Mouse (Mus musculus): ENCODE data around the gene Rnf182. TPM values are rescaled to one million over a fixed set of nuclear protein-coding genes. Genes with fewer than 3 reads are reported as not detected.
A peak's percentile ranks its signal among the peaks of the same experiment; 100 is the strongest.

The Rnf182 gene
- 11.6 and 12.0 TPM in 2 replicates for polyA plus RNA-seq (2016; fragmentation: Nextera tagmentation; extraction: Ambion mirVana)

- peak within 1 kb of the TSS; percentile 80 for H3K4me2 ChIP-seq (replicated peaks)
- no peaks in the 10 kb centered on the region for H3K27me3 ChIP-seq
- peaks cover 30% of the 10 kb centered on the region for H3K4me1 ChIP-seq
- no peaks in the 10 kb centered on the region for H3K36me3 ChIP-seq
- H3K9ac ChIP-seq, result peak within 1 kb of the TSS; percentile 79
- H3K4me3 ChIP-seq, result peak within 1 kb of the TSS; percentile 68
- peak; percentile 87 for ATAC-seq (ENCODE audit: insufficient number of reproducible peaks, insufficient read depth, low FRiP score, low TSS enrichment)
- no peaks in the 10 kb centered on the region for H3K9me3 ChIP-seq
- peak within 1 kb of the TSS; percentile 43 for H3K27ac ChIP-seq
- WGBS, result under 1% methylated on average over 52 of the region's 58 CpGs
These were observed at the start of gene Rnf182 for GRCm38 (mm10) chr13:43615577-43616254. Gene Rnf182, plus strand, starts transcription at chr13:43615710.

- no peaks in the 10 kb centered on the region for H3K27me3 ChIP-seq
- H3K4me3 ChIP-seq, result no peak overlapping the region
- H3K36me3 ChIP-seq, result no peaks in the 10 kb centered on the region
- WGBS, result 90% methylated on average over 8 of the region's 8 CpGs
- no peak for ATAC-seq (ENCODE audit: insufficient number of reproducible peaks, insufficient read depth, low FRiP score, low TSS enrichment)
- no peak overlapping the region for H3K27ac ChIP-seq
- H3K4me2 ChIP-seq (replicated peaks), result no peak overlapping the region
- H3K9ac ChIP-seq, result no peak overlapping the region
- H3K9me3 ChIP-seq, result no peaks in the 10 kb centered on the region
- H3K4me1 ChIP-seq, result peaks cover 5% of the 10 kb centered on the region; the same call in 1 of the 2 replicates
These were observed 49.3 kb upstream of the Rnf182 start for GRCm38 (mm10) chr13:43566184-43566583.

GRCm38 (mm10) chr13:43567141-43567891, 48.2 kb upstream of the Rnf182 start:
- Histone ChIP-seq H3K36me3 (no peaks in the 10 kb centered on the region), H3K4me2 (replicated peaks) (no peak overlapping the region), H3K9ac (no peak overlapping the region), H3K27ac (0 out of 2 replicates have a peak overlapping the region, but pooled peaks have one; percentile 50), H3K27me3 (no peaks in the 10 kb centered on the region), H3K4me3 (no peak overlapping the region), H3K4me1 (0 out of 2 replicates have a peak, but pooled peaks cover 4% of the 10 kb centered on the region), H3K9me3 (no peaks in the 10 kb centered on the region)
- 69% methylated on average over 22 of the region's 25 CpGs for WGBS
- ATAC-seq (ENCODE audit: insufficient number of reproducible peaks, insufficient read depth, low FRiP score, low TSS enrichment), result no peak

GRCm38 (mm10) chr13:43573979-43574378, 41.5 kb upstream of the Rnf182 start:
- WGBS, result 72% methylated on average over 2 of the region's 2 CpGs
- no peak for ATAC-seq (ENCODE audit: insufficient number of reproducible peaks, insufficient read depth, low FRiP score, low TSS enrichment)

GRCm38 (mm10) chr13:43575431-43575830, 40.1 kb upstream of the Rnf182 start:
- H3K27me3 ChIP-seq, result no peaks in the 10 kb centered on the region
- no peaks in the 10 kb centered on the region for H3K36me3 ChIP-seq
- no peaks in the 10 kb centered on the region for H3K9me3 ChIP-seq
- H3K9ac ChIP-seq, result no peak overlapping the region
- H3K4me3 ChIP-seq, result no peak overlapping the region
- H3K4me1 ChIP-seq, result no peaks in the 10 kb centered on the region
- no peak overlapping the region for H3K4me2 ChIP-seq (replicated peaks)
- ATAC-seq (ENCODE audit: insufficient number of reproducible peaks, insufficient read depth, low FRiP score, low TSS enrichment), result no peak
- H3K27ac ChIP-seq, result no peak overlapping the region
- 91% methylated on average over 5 of the region's 5 CpGs for WGBS

More at GRCm38 (mm10) chr13:43573979-43574378, 41.5 kb upstream of the Rnf182 start:
- Histone ChIP-seq H3K27ac (no peak overlapping the region), H3K4me3 (no peak overlapping the region), H3K9me3 (no peaks in the 10 kb centered on the region), H3K9ac (no peak overlapping the region), H3K4me2 (replicated peaks) (no peak overlapping the region), H3K36me3 (no peaks in the 10 kb centered on the region), H3K27me3 (no peaks in the 10 kb centered on the region), H3K4me1 (no peaks in the 10 kb centered on the region)

GRCm38 (mm10) chr13:43577254-43577653, 38.3 kb upstream of the Rnf182 start:
- H3K4me1 ChIP-seq, result no peaks in the 10 kb centered on the region
- ATAC-seq (ENCODE audit: insufficient number of reproducible peaks, insufficient read depth, low FRiP score, low TSS enrichment), result no peak
- no peaks in the 10 kb centered on the region for H3K27me3 ChIP-seq
- no peaks in the 10 kb centered on the region for H3K36me3 ChIP-seq
- no peak overlapping the region for H3K4me3 ChIP-seq
- H3K27ac ChIP-seq, result no peak overlapping the region
- no peak overlapping the region for H3K4me2 ChIP-seq (replicated peaks)
- WGBS, result 63% methylated on average over 5 of the region's 5 CpGs
- no peak overlapping the region for H3K9ac ChIP-seq
- no peaks in the 10 kb centered on the region for H3K9me3 ChIP-seq

GRCm38 (mm10) chr13:43577766-43578165, 37.7 kb upstream of the Rnf182 start:
- Histone ChIP-seq H3K27ac (no peak overlapping the region), H3K27me3 (no peaks in the 10 kb centered on the region), H3K9me3 (no peaks in the 10 kb centered on the region), H3K4me1 (peaks cover under 1% of the 10 kb centered on the region; the same call in 1 of the 2 replicates), H3K4me3 (no peak overlapping the region), H3K36me3 (no peaks in the 10 kb centered on the region), H3K9ac (no peak overlapping the region), H3K4me2 (replicated peaks) (no peak overlapping the region)
- ATAC-seq (ENCODE audit: insufficient number of reproducible peaks, insufficient read depth, low FRiP score, low TSS enrichment), result no peak
- WGBS, result 90% methylated on average over 12 of the region's 12 CpGs

GRCm38 (mm10) chr13:43579740-43580139, 35.8 kb upstream of the Rnf182 start:
- Histone ChIP-seq H3K4me2 (replicated peaks) (no peak overlapping the region), H3K4me1 (peaks cover 5% of the 10 kb centered on the region; the same call in 1 of the 2 replicates), H3K36me3 (no peaks in the 10 kb centered on the region), H3K4me3 (no peak overlapping the region), H3K9me3 (no peaks in the 10 kb centered on the region), H3K27me3 (no peaks in the 10 kb centered on the region), H3K9ac (no peak overlapping the region), H3K27ac (no peak overlapping the region)
- WGBS, result 20% methylated on average over 18 of the region's 18 CpGs
- ATAC-seq (ENCODE audit: insufficient number of reproducible peaks, insufficient read depth, low FRiP score, low TSS enrichment), result no peak

- ATAC-seq (ENCODE audit: insufficient number of reproducible peaks, insufficient read depth, low FRiP score, low TSS enrichment), result no peak
- Histone ChIP-seq H3K9me3 (no peaks in the 10 kb centered on the region), H3K4me3 (no peak overlapping the region), H3K4me1 (peaks cover 5% of the 10 kb centered on the region; the same call in 1 of the 2 replicates), H3K36me3 (no peaks in the 10 kb centered on the region), H3K9ac (no peak overlapping the region), H3K27me3 (no peaks in the 10 kb centered on the region), H3K4me2 (replicated peaks) (no peak overlapping the region), H3K27ac (no peak overlapping the region)
- 89% methylated on average over 5 of the region's 5 CpGs for WGBS
These were observed 34.8 kb upstream of the Rnf182 start for GRCm38 (mm10) chr13:43580661-43581060.

GRCm38 (mm10) chr13:43582961-43583360, 32.5 kb upstream of the Rnf182 start:
- WGBS, result 42% methylated on average over 16 of the region's 16 CpGs
- Histone ChIP-seq H3K27me3 (no peaks in the 10 kb centered on the region), H3K4me3 (0 out of 2 replicates have a peak overlapping the region, but pooled peaks have one; percentile 5), H3K36me3 (no peaks in the 10 kb centered on the region), H3K27ac (no peak overlapping the region), H3K4me1 (peaks cover 5% of the 10 kb centered on the region; the same call in 1 of the 2 replicates), H3K9me3 (no peaks in the 10 kb centered on the region), H3K4me2 (replicated peaks) (peak overlapping the region; percentile 36), H3K9ac (no peak overlapping the region)
- no peak for ATAC-seq (ENCODE audit: insufficient number of reproducible peaks, insufficient read depth, low FRiP score, low TSS enrichment)

GRCm38 (mm10) chr13:43583504-43583903, 32.0 kb upstream of the Rnf182 start:
- no peak overlapping the region for H3K9ac ChIP-seq
- no peaks in the 10 kb centered on the region for H3K9me3 ChIP-seq
- peaks cover 5% of the 10 kb centered on the region; the same call in 1 of the 2 replicates for H3K4me1 ChIP-seq
- no peak overlapping the region for H3K27ac ChIP-seq
- 50% methylated on average over 8 of the region's 8 CpGs for WGBS
- H3K4me2 ChIP-seq (replicated peaks), result no peak overlapping the region
- no peaks in the 10 kb centered on the region for H3K36me3 ChIP-seq
- H3K27me3 ChIP-seq, result no peaks in the 10 kb centered on the region
- no peak overlapping the region for H3K4me3 ChIP-seq
- ATAC-seq (ENCODE audit: insufficient number of reproducible peaks, insufficient read depth, low FRiP score, low TSS enrichment), result no peak

- Histone ChIP-seq H3K4me2 (replicated peaks) (no peak overlapping the region), H3K27me3 (no peaks in the 10 kb centered on the region), H3K9me3 (no peaks in the 10 kb centered on the region), H3K36me3 (no peaks in the 10 kb centered on the region), H3K27ac (no peak overlapping the region), H3K4me1 (peaks cover 5% of the 10 kb centered on the region; the same call in 1 of the 2 replicates), H3K9ac (no peak overlapping the region), H3K4me3 (no peak overlapping the region)
- ATAC-seq (ENCODE audit: insufficient number of reproducible peaks, insufficient read depth, low FRiP score, low TSS enrichment), result no peak
- 58% methylated on average over 2 of the region's 2 CpGs for WGBS
These were observed 30.2 kb upstream of the Rnf182 start for GRCm38 (mm10) chr13:43585335-43585734.
